Mouse (Mus musculus): ENCODE measurements around the gene Golm1.
"Not testable (repeated sequence)": the region's sequence is repeated elsewhere in the genome, so short reads cannot be mapped to it uniquely, and the experiment has no call there.

Golm1 gene

GRCm38 (mm10) chr13:59675151-59676011, at the start of gene Golm1:
Golm1 (minus strand) TSS chr13:59675811.
- DNase-seq (ENCODE audit: low spot score in 2 of 2), result peak in 1 of 2 experiments; percentile 27

GRCm38 (mm10) chr13:59722089-59722488, 46.5 kb upstream of the Golm1 start:
- not testable (repeated sequence) for DNase-seq (ENCODE audit: low spot score in 2 of 2)

GRCm38 (mm10) chr13:59719475-59719874, 43.9 kb upstream of the Golm1 start:
- no peak for DNase-seq (ENCODE audit: low spot score in 2 of 2)

GRCm38 (mm10) chr13:59718857-59719440, 43.3 kb upstream of the Golm1 start:
- DNase-seq (ENCODE audit: low spot score in 2 of 2), result not testable (repeated sequence)

GRCm38 (mm10) chr13:59713710-59714109, 38.1 kb upstream of the Golm1 start:
- no peak for DNase-seq (ENCODE audit: low spot score in 2 of 2)

- not testable (repeated sequence) for DNase-seq (ENCODE audit: low spot score in 2 of 2)
Observed at GRCm38 (mm10) chr13:59711984-59712383, 36.4 kb upstream of the Golm1 start, which contains the start of gene Spata31d1b. Spata31d1b (plus strand) TSS chr13:59712284.

GRCm38 (mm10) chr13:59710230-59710629, 34.6 kb upstream of the Golm1 start, which contains the start of gene Spata31d1a:
Spata31d1a (minus strand) TSS chr13:59710330.
- DNase-seq (ENCODE audit: low spot score in 2 of 2), result no peak

- DNase-seq (ENCODE audit: low spot score in 2 of 2), result peak; percentile 7 to 27
Observed at GRCm38 (mm10) chr13:59704562-59704961, 29.0 kb upstream of the Golm1 start.

GRCm38 (mm10) chr13:59703514-59703913, 27.9 kb upstream of the Golm1 start:
- peak; percentile 12 to 58 for DNase-seq (ENCODE audit: low spot score in 2 of 2)

GRCm38 (mm10) chr13:59700137-59700536, 24.5 kb upstream of the Golm1 start:
- DNase-seq (ENCODE audit: low spot score in 2 of 2), result not testable (repeated sequence)

- DNase-seq (ENCODE audit: low spot score in 2 of 2), result peak in 1 of 2 experiments; percentile 16
Observed at GRCm38 (mm10) chr13:59699131-59699530, 23.5 kb upstream of the Golm1 start.

- no peak for DNase-seq (ENCODE audit: low spot score in 2 of 2)
Observed at GRCm38 (mm10) chr13:59695781-59696180, 20.2 kb upstream of the Golm1 start.

- no peak for DNase-seq (ENCODE audit: low spot score in 2 of 2)
Observed at GRCm38 (mm10) chr13:59694008-59694407, 18.4 kb upstream of the Golm1 start, which contains the start of gene 4921517D22Rik. 4921517D22Rik (minus strand) TSS chr13:59694108.

- no peak for DNase-seq (ENCODE audit: low spot score in 2 of 2)
Observed at GRCm38 (mm10) chr13:59691478-59691877, 15.9 kb upstream of the Golm1 start.

- no peak for DNase-seq (ENCODE audit: low spot score in 2 of 2)
Observed at GRCm38 (mm10) chr13:59690576-59690975, 15.0 kb upstream of the Golm1 start.

GRCm38 (mm10) chr13:59689843-59690242, 14.2 kb upstream of the Golm1 start:
- no peak for DNase-seq (ENCODE audit: low spot score in 2 of 2)

GRCm38 (mm10) chr13:59689313-59689712, 13.7 kb upstream of the Golm1 start:
- DNase-seq (ENCODE audit: low spot score in 2 of 2), result no peak

GRCm38 (mm10) chr13:59688338-59688770, 12.7 kb upstream of the Golm1 start:
- no peak for DNase-seq (ENCODE audit: low spot score in 2 of 2)

GRCm38 (mm10) chr13:59685236-59685635, 9.6 kb upstream of the Golm1 start:
- DNase-seq (ENCODE audit: low spot score in 2 of 2), result no peak

- no peak for DNase-seq (ENCODE audit: low spot score in 2 of 2)
Observed at GRCm38 (mm10) chr13:59682629-59683028, 7.0 kb upstream of the Golm1 start.

GRCm38 (mm10) chr13:59679908-59680307, 4.3 kb upstream of the Golm1 start:
- no peak for DNase-seq (ENCODE audit: low spot score in 2 of 2)

GRCm38 (mm10) chr13:59679306-59679705, 3.7 kb upstream of the Golm1 start:
- DNase-seq (ENCODE audit: low spot score in 2 of 2), result no peak
